Mouse (Mus musculus) layer of hippocampus, postnatal 10 days (tissue): ENCODE measurements around the gene Palmd. TPM values are rescaled to one million over a fixed set of nuclear protein-coding genes. Genes with fewer than 3 reads are reported as not detected.

Experiments used
- DNase-seq, 2 experiments: peaks; one replicate each; pipeline ENCODE4 v3.0.0; 2021; ENCODE audit warnings: low spot score in 2 of 2
- total RNA-seq, 2 experiments: library from RNA; stranded (reverse); gene quantifications; 2 replicates each; pipeline ENCODE4 v1.2.3; 2021

Palmd gene
- total RNA-seq, 2 experiments from 2014 or later = 36.4 to 36.7 TPM

DNA sequence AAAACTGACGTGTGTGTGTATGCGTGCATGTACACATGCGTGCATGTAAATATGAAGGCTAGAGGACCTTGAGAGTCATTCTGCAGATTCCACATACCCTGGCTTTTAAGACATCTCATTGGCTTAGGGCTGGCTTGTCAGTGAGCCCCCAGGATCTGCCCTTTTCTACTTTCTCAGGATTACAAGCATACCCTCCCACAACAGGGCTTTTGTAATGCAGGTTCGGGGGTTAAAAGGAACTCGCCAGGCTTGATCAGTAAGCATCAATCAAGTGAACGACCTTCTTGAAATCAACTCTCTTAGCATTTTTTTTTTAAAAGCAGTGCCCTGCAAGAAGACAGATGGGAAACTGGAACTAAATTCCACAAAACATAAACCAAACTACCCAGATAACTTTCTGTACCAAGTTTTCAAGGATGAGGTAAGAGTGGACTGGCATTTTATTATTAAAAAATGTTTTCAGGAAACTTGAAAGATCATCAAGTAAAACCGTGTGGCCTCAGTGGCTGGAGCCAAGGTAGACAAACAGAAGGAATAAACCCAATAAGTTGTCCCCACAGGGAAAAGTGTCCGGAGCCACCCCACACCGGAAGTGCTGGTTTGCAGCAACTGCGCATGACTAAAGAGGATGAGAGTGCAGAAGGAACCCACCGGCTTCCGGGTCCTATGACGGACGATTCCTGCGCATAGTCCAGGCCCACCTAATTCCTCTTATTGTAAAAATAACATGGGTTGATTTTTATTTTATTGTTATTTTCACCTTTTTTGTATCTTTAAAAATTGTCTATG is 7.2 kb downstream of the Palmd start:
- DNase-seq = no peak

DNA sequence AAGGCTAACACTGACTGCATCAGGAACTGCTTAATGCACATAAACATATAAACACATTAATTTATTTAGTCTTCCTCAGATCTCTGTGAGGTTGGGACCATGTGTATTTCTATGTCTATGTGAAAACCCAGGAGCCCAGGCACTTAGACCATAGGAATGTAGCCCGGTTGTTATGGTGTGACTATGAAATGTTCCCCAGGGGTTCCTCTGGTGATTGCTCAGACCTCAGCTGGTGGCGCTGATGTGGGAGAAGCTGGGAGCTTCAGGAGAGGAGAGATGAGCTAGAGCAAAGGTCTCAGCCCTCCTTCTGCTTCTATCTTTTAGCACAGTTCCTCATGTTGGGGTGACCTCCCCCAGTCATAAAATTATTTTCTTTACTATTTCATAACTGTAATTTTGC is 8.4 kb downstream of the Palmd start:
- no peak for DNase-seq

DNA sequence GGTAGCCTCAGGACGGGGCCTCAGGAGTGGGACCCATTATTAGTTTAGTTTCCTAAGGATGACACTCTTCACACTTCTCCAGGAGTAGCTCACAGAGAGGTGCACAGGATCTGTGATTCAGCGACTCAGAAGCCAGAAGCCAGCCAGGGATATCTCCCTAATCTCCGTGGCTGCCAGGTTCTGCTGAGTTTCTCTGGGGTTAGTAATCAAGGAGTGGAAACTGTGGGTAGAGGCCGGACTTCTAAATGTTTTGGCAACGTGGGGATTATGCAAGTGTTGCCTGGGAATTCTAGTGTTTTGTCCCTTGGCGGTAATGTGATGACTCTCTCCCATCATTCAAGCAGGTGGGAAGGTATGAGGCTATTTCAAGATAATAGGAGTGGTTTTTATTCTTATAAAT is 13.7 kb downstream of the Palmd start:
- no peak for DNase-seq

DNA sequence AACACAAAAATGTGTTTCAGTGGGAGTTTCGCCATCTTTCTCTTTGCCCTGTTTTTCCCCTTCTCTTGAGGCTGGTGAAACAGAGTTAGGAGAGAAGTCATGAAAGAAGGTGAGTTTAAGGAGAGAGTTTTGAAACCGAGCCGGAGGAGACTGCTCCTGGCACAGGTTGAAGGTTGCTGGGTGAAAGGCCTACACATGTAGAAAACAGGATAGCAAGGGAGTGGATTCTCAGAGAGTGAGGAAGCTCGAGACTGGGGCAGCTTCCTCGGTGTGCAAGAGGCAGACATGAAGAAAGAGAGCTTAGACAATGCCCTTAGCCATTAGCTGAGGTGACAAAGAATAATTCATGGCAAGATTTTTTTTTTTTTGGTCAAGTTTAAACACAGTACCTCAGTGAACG is 15.4 kb downstream of the Palmd start:
- no peak for DNase-seq

DNA sequence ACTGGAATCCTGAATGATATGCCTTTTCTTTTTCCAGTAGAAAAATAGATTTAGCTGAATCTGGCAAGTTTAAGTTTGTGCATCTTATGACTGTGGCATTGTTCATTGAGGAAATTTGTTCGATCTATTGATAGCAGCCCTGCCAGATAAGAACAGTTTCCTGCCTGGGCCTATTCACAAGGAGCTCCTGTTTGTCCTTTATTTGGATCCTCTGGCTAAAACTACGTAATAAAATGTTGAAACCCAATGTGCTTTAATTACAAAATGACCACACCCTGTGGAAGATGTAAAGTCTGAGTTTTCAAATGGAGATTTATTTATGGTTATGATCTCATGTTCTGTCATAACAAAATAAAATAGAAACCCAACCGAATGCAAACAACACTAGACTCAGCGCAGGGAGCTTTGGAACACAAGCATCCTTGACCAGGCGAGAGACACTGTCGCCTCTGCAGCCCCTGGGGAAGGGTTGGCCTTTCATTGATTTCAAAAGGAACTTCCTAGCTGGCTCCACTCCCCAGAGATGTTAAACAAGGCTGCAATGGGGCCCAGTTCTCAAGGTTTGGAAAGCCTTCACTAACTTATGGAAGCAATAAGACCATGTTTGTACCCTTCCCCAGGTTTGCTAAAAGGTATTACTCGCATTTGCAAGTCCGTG is 16.4 kb downstream of the Palmd start:
- DNase-seq = no peak

DNA sequence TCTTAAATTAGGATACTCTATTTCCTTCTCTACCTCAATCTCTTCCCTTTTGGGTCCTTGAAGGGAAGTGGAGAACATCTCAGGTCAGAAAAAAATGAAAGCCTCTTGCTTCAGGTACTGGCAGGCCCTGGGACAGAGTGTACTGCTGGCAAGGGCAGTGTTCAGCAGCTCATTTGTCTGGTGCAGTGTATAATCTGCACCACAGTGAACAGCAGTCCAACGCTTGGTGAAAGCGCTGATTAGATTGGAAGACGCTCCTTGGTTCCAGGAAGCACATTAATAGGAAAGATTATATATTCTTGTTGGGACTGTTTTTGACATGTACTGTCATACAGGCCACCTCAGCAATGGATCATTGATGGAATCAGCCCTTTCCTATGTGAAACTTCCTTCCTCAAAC is 17.3 kb downstream of the Palmd start:
- no peak for DNase-seq

DNA sequence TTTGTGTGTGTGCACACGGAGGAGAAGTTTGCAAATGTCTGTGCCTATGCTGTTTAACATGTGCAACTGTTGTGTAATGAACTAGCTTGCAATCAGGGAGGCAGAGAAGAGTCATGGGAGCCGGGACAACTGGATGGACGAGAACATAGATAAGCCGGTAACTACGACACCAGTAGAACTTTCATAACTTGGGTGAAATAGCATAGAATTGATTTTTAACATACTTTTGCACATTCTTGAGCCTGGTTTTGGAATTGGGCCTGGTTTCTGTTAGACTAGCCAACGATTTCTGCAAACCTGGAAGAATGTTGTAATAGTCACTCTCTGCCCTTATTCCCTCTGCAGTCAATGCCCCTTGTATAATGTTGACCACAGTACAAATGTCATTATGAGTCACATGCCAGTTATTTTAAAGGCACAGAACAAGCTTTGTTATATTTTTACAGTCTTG is 18.1 kb downstream of the Palmd start:
- DNase-seq = no peak

DNA sequence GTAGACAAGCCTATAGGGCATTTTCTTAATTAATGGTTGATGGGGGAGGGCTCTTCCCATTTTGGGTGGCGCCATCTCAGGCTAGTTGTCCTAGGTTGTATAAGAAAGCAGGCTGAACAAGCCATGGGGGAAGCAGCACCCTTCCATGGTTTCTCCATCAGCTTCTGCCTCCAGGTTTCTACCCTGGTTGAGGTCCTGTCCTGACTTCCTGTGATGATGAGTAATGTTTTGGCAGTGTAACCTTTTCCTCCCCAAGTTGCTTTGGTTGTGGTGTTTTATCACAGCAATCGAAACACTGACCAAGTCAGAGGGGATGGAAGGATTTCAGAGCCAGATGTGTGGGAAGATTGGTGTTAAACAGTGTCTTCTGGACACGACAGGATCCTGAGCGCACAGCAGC is 22.3 kb downstream of the Palmd start:
- DNase-seq = no peak

DNA sequence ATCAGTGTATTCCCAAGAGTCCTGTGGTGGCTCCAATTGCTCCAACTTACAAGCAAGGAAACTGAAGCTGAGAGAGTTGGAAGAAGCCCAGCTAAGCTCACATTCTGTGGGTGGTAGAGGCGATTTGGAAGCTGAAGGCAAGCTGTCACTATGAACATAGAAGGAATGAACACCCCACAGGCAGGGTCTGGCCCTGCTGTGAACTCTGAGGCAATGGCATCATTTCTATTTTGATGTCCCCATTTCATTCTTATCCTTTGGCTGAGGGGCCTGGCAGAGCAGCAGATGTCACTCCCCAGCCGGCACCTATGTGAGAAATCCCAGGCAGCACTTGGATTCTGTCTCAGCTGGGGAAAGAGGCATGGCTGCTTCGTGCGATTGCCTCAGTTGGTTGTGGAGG is 25.4 kb downstream of the Palmd start:
- DNase-seq = no peak

DNA sequence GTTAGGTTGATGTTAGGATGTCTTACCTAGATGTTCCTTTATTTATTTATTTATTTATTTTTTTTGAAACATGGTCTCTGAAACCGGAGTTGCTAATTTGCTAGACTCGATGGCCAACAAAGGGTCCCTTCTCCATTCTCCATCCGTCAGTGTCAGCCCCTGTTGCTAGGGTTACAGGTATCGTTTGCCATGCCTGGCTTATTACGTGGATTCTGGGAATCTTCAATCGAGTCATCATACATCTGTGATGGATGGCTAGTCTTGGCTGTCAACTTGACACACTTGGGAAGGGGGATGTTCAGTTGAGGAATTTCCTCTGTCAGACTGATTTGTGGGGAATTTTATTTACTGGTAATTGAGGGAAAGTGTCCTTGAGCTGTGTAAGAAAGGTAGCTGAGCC is 26.0 kb downstream of the Palmd start:
- no peak for DNase-seq

DNA sequence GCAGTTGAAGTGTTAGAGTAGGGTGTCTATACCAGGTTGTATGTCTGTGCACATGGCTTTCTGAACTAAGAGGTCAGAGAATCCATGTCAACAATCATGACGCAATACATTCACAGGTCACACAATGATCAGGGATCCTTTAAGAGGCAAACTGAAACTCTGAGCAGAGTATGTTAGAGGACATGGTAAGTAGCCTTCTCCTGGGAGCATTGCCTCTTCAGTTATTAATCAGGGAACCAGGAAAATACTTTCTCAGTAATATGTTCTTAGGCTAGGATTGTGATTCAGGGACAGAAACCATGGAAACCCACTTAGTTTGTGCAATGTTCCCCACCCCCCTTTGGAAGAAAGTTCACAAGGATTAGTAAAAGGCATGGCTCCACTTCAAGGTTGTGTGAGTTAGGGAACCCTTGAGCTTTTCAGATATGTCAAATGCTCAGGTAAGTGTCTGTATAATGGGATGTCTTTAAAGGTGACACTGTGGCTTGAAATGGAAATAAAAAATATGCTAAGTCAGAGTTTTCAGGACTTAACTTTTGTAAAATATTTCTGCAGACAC is 27.1 kb downstream of the Palmd start:
- DNase-seq = no peak

DNA sequence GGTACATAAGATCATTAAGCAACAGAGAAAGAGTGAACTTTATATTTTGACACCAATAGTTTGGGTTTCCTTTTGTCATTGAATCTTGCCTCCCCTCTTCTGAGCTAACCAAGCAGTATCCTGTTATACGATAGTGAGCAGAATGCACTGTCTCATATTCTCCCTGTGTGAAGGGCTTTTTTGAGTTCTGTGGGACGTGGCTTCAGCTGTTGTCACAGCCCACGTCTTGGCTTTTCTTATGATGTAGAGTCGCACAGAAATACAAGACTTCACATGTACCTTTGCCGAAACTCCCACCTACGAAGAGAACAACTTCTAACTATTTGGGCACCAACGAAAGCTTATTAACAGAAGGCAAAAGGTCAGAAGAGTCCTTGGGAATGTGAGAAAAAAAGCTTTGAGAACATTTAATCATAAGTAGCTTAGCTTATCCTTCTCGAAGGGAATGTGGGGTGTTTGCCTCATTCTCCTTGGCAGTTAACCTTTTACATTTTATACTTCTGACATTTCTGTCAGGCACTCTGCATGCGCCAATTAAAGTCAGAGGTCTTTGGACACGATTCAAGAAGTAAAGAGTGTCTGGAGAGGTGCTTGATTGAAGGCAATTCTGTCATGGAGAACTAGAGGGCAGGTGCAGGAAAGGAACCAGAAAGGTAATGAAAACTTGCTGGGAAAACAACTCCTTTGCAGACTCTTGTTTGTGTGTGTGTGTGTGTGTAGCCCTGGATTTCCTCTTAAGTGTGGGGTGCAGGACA is 27.8 kb downstream of the Palmd start:
- DNase-seq = no peak

DNA sequence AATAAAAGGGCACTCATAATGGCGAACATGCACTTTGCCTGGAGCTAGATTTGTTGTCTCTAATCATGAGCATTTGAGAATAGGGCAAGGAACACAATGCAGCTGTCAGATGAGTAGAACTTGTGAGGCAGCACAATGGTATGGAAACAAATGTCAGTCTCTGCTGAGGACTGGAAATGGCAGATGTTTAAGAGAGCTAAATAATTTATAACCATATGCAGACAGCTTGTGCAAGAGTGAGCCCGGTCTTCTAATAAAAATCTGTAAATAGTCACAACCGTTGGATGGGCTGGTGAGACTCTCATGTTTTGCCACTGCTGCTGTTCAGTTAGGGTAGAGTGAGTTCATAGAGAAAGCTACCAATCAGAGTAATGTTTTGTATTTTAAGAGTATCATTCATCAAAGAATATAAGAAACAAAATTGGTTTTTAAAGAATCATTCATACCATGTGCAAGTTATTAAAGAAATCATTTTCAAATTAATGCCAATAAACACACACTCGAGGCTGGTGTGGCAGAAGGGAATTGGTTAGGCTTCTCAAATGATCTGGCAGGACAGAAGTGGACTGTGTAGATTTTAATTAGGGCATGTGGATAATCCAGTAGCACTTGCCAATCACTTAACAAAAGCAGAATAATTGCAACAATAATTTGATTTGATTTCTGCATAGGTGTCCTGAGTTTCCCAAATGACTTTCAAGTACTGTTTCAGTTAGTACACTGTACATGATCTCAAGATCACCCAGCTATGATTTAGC is 31.7 kb downstream of the Palmd start:
- DNase-seq = no peak

DNA sequence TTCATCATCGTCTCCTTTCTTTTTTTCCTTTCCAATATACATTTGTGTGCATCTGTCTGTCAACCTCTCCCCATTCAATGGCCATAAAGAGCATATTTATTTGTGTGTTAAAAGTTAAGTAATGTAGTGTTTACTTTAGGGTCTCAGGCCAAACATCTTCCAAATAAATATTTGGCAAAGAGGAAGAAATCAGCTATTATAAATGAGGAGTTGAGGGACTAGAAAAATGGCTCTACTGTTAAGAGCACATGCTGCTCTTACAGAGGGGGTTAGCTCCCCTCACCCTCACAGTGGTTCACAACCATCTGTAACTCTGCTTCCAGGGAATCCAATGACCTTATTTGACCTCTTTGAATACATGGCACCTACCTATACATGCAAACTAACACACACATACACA is 35.6 kb downstream of the Palmd start:
- DNase-seq = no peak

DNA sequence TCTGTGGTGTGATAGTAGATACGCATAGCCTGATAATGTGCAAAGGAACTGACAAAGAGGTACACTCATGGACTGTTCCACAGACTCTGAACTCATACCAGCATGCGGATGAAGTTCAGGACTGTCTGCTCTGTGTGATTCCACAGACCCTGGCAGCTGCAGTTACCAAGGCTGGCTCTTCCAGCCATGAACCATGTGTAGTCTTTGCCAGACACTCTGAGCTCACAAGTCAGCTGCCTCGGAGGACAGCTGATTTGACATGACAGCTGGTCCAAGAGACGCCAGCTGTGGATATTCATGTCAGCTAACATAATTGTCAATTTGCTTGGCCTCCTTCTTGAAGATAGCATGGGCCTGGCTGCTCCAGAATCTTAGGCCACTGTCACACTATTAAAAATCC is 39.8 kb downstream of the Palmd start:
- peak in 1 of 2 experiments; percentile 19 for DNase-seq

DNA sequence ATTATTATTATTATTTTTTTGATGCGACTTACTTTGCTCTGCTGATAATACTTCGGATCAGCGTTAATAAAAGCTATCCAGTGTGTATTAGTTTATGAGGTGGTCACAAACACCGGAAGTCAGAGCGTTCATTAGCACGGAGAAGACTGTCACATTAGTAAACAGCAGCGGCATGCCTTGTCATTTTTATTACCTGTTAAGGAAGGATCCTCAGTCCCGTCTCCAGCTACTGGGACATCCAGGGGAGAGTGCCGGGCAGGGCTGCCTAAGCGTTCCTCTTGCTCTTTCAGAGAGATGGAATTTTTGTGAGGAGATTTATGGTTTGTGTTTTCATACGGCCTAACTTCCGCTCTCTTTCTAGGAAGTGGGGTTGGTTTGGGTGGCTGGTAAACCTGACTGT is 45.7 kb downstream of the Palmd start:
- no peak for DNase-seq

DNA sequence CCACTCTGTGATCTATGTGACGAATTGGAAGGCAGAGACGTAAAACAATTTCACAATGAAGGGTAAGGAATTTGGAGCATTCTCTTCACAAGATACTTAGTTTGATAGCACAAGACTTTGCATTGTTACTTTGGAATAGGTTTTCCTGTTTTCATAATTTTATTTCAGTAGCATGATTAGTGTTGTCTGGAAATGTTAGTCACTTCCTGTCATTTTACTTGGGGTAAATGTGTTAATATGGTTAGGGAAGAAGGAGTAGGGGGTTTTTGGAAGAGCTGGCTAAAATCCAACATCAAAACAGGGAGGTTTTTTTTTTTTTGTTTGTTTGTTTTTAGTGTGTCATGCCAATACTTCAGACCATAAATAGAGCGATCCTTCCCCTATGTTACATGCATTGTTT is 47.3 kb downstream of the Palmd start:
- DNase-seq = no peak

DNA sequence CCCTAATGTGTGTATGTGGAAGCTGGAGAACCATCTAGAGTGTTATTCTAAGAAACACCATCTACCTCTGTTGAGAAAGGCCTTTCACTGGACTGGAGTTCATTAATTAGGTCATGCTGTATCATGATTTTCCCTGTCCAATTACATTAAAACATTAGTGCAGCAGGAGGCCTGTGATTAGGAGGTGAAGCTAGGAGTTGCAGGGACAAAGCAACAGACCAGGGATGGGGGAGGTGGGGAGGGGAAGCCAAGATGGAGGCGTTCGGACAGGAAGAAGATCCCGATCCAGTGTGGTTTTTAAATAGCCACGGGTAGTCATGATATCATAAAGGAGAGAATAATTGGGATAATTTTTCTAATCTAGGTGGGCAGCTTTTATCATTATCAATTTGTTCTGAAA is 51.8 kb downstream of the Palmd start:
- no peak for DNase-seq

DNA sequence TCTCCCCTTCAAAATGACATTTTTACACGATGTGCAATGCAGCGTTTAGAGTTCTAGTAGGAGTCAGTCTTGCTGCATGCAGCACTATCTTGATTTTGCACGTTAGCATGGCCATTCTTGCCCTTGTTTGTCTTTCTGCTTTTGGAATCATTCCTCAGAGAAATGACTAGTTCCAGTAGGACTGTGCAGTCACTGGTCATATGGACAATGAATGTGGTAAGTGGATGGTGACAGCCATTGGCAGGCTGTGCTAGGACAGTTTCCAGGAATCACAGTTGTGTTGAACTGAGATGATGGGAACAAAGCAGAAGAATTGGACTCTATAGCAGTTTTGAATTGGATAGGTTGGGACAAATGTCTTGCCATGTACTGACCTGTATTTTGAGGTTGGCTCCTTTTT is 53.9 kb downstream of the Palmd start:
- DNase-seq = no peak

DNA sequence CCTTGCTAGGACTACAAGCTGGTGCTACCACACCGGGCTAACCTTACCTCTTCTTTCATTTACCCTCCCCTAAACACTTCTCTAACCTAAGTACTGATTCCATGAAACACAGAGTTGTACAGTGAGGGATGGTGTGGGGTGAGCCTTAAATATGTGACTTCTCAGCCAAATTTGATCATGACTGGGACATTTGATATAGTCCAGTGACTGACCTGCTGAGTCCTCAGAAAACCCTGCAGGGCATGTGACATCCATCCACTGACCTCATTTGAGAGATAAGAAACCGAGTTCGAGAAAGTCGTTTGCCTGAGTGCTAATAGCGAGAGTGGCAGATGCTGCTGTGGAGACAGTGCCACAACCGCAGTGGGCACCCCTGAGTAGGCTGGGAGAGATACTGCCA is 54.4 kb downstream of the Palmd start:
- DNase-seq = no peak

DNA sequence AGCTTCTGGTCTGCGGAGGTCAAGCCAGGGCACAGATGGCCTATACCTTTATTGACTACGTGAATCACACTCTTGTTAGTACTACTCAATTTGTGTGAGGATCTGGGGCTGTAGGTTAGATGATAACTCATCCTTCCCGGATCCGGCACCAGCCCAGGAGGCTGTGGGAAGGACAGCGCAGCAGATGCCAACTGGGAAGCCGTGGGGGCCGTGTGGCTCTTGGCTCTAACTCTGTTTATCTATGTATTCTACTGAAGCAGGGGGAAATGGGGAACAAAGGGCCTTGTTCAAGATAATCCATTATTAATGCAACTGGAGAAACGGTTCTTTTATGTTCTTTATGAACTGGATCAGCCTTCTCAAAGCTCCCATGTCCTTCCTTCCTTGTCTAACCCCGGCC is 62.2 kb downstream of the Palmd start:
- no peak for DNase-seq
